Mouse (Mus musculus) bone marrow, adult 2 months (tissue): Measurements from ENCODE around the gene Cacnb2.

Source experiments
- CTCF ChIP-seq: fragments of 200-500 bp; IDR thresholded peaks from 2 replicates; pipeline ENCODE4 v1.5.1; 2011; ENCODE audit warnings: low read length, control low read depth; ENCODE audit not compliant: control insufficient read depth, insufficient read depth
- POLR2A ChIP-seq: fragments of 200-500 bp; IDR thresholded peaks from 2 replicates; pipeline ENCODE4 v1.6.1; 2011; ENCODE audit warnings: low read depth, mild to moderate bottlenecking, control low read depth, low read length, borderline replicate concordance; ENCODE audit not compliant: control insufficient read depth

DNA sequence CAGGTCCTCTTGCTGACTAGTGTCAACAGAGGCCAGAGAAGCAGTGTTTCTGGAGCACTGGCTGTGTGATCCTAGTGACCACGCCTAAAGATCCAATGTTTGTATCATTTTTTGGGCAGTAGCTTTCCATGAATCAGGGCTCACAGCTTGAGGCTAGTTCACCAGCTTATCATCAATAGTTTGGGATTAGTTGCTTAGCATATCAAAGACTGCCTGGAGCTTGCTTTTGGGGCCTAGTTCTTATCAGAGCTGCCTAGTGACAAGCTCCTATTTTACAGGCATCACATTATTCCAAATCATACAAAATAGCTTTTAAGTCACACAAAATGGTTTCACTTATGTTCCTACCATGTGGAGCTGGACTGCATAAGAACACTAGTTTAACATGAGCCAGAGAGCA, 113.8 kb downstream of the Cacnb2 start:
- TF ChIP-seq CTCF (no peak), POLR2A (no peak)
